Mouse (Mus musculus): ENCODE data around the gene Npnt. TPM values are rescaled to one million over a fixed set of nuclear protein-coding genes. Genes with fewer than 3 reads are reported as not detected.

Gene Npnt
- polyA plus RNA-seq, 1 experiment, result 0.87 TPM

DNA sequence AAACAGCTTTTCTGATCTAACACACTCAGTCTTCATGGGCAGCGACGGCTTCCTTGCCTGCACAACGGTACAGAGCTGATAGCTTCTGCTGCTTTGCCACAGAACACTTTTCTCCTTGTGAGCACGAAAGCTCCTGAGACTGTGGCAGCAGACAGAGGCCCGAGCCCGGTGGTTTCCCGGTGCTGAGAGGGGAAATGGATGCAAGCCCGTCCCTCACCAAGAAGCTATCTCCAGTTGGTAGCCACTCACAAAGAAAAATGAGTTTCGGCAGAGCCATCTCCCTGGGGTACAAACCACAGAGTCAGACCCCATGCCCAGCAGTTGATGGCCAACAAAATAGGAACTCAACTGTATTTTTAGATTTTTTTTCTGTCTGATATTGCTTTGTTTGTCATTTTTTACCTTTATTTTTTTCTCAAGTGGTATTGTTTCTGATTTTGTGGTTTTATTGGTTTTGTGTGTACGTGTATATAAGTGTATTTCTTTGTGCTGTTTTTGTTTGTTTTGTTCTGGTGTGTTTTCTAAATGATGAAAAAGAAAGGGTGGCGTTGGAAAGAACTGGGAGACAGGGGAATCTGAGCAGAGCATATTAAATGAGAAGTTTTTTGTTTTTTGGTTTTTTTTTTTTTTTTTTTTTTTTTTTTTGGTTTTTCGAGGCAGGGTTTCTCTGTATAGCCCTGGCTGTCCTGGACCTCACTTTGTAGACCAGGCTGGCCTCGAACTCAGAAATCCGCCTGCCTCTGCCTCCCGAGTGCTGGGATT lies 111.3 kb downstream of the Npnt start:
- no peak overlapping the region for H3K27ac ChIP-seq (ENCODE audit: control insufficient read depth, insufficient read depth, low read depth, low read length, poor library complexity)
- no peaks in the 10 kb centered on the region for H3K4me1 ChIP-seq (ENCODE audit: control insufficient read depth, insufficient read depth, low read length)
- H3K4me3 ChIP-seq (replicated peaks; ENCODE audit: control insufficient read depth, low read depth, low read length), result no peak overlapping the region
- no peak for TF ChIP-seq POLR2A (IDR thresholded peaks at IDR 0.05; ENCODE audit: borderline replicate concordance, control insufficient read depth, low read depth, low read length)
- TF ChIP-seq CTCF (IDR thresholded peaks at IDR 0.05; ENCODE audit: control insufficient read depth, insufficient read depth, low read length), result no peak
- 82% methylated on average over 15 of the region's 15 CpGs for WGBS

DNA sequence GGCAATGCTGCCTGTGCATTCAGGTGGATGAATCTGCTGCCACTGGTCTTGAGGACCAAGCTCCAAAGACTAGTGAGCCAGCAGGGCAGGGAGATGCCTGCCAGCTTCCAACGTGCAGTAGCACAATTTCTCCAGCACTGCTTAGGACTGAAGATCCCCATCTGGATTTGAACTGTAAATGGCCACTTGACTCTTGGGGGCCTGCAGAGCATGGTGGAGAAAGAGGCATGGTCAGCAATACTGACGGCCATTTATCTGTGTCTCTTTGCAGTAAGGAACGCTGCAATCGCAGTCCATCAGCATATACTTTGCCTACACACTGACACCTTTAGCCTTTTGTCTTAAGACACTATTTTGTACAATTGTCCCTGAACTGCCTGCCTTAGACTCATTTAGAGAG lies 113.0 kb downstream of the Npnt start:
- Histone ChIP-seq H3K27ac (ENCODE audit: control insufficient read depth, insufficient read depth, low read depth, low read length, poor library complexity) (no peak overlapping the region), H3K4me1 (ENCODE audit: control insufficient read depth, insufficient read depth, low read length) (no peaks in the 10 kb centered on the region), H3K4me3 (replicated peaks; ENCODE audit: control insufficient read depth, low read depth, low read length) (no peak overlapping the region)
- TF ChIP-seq POLR2A (IDR thresholded peaks at IDR 0.05; ENCODE audit: borderline replicate concordance, control insufficient read depth, low read depth, low read length) (no peak), CTCF (IDR thresholded peaks at IDR 0.05; ENCODE audit: control insufficient read depth, insufficient read depth, low read length) (no peak)
- 92% methylated on average over 4 of the region's 4 CpGs for WGBS

DNA sequence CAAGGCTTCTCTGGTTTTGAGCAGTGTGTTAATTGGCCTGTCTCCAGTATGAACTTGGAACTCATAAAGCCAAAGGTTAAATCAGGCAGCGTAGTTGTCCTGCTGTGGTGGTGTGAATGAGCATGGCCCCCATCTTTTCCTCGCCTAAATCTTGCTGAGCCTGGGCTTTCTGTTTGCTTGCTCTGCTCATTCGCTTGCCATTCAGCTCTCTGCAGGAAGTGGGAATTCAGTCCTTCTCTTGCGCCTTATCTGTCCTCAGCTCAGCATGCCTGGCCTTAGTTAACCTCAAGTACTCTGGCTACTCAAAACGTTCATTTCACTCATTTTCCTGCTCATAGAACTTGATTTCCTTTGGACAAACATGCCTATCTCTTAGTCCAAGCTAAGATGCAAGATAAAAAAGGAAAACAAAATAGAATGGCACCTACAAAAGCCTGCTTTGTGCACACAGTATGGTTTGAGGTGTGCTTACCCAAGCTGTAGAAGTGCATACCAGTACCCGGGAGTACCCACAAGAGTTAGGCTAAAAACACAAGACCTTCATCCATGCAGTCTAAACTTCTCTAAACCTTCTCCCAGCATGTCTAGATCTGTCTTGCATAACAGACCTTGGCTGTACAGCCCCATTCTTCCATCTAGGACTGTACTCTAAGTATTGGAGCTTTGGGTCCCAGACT lies 114.8 kb downstream of the Npnt start:
- TF ChIP-seq CTCF (IDR thresholded peaks at IDR 0.05; ENCODE audit: control insufficient read depth, insufficient read depth, low read length) (no peak), POLR2A (IDR thresholded peaks at IDR 0.05; ENCODE audit: borderline replicate concordance, control insufficient read depth, low read depth, low read length) (no peak)
- Histone ChIP-seq H3K27ac (ENCODE audit: control insufficient read depth, insufficient read depth, low read depth, low read length, poor library complexity) (no peak overlapping the region), H3K4me1 (ENCODE audit: control insufficient read depth, insufficient read depth, low read length) (no peaks in the 10 kb centered on the region), H3K4me3 (replicated peaks; ENCODE audit: control insufficient read depth, low read depth, low read length) (no peak overlapping the region)
- WGBS, result 78% methylated on average over 6 of the region's 6 CpGs

Other genes with a start within 250 kb of the Npnt start
- 2.6 and 9.9 TPM in 2 replicates for gene Ints12, start 141.5 kb upstream of the Npnt start, polyA plus RNA-seq (2011; ENCODE audit: insufficient read depth, insufficient read length, low replicate concordance, missing spikeins)
- 2.0 and 4.1 TPM in 2 replicates for gene Gstcd, start 141.7 kb upstream of the Npnt start, polyA plus RNA-seq (2011; ENCODE audit: insufficient read depth, insufficient read length, low replicate concordance, missing spikeins)

Data from bone marrow, adult 2 months (tissue).